Mouse (Mus musculus) hindbrain, embryonic 15.5 days (tissue): ENCODE measurements around the gene Lxn. TPM values are rescaled to one million over a fixed set of nuclear protein-coding genes. Genes with fewer than 3 reads are reported as not detected.

Experiments
- ATAC-seq: fragments of 200-750 bp; cut with Nextera tagmentation; 2 replicates; pipeline ENCODE4 v1.8.0; 2017; ENCODE audit warnings: low read depth, moderate number of reproducible peaks, moderate TSS enrichment; ENCODE audit not compliant: low FRiP score
- H3K27ac ChIP-seq: fragments of 300-500 bp; sonication (generic); replicated peaks from 2 replicates; pipeline ENCODE4 v1.5.1; 2015; ENCODE audit warnings: mild to moderate bottlenecking, inconsistent platforms
- H3K27me3 ChIP-seq: fragments of 300-500 bp; sonication (generic); 2 replicates; pipeline ENCODE4 v1.6.1; 2015; ENCODE audit warnings: control low read depth, inconsistent platforms
- H3K36me3 ChIP-seq: fragments of 300-500 bp; sonication (generic); 2 replicates; pipeline ENCODE4 v1.6.1; 2015; ENCODE audit warnings: control low read depth, inconsistent platforms
- H3K4me1 ChIP-seq: fragments of 300-500 bp; sonication (generic); replicated peaks from 2 replicates; pipeline ENCODE4 v1.6.1; 2015; ENCODE audit warnings: control low read depth, inconsistent platforms
- H3K4me2 ChIP-seq: fragments of 300-500 bp; sonication (generic); 2 replicates; pipeline ENCODE4 v1.6.1; 2015; ENCODE audit warnings: moderate library complexity, mild to moderate bottlenecking, inconsistent platforms
- H3K4me3 ChIP-seq: fragments of 300-500 bp; sonication (generic); 2 replicates; pipeline ENCODE4 v1.5.1; 2015; ENCODE audit warnings: mild to moderate bottlenecking, inconsistent platforms
- H3K9ac ChIP-seq: fragments of 300-500 bp; sonication (generic); 2 replicates; pipeline ENCODE4 v1.6.1; 2015; ENCODE audit warnings: inconsistent platforms
- H3K9me3 ChIP-seq: fragments of 300-500 bp; sonication (generic); 2 replicates; pipeline ENCODE4 v1.6.1; 2016; ENCODE audit warnings: control low read depth, inconsistent platforms
- WGBS: fragments of 180-500 bp; shearing (Covaris S2); methylation state at CpG from one replicate; pipeline ENCODE4 v1.1.7; 2015; 5-methylcytosine and 5-hydroxymethylcytosine counted together
- polyA plus RNA-seq: library from polyadenylated mRNA; unstranded; fragments of >200 nt; fragmentation: Nextera tagmentation; extraction: Ambion mirVana; gene quantifications from 2 replicates; pipeline ENCODE4 v1.2.1, GENCODE M21; 2015

The Lxn gene
- polyA plus RNA-seq, result 174 and 188 TPM in 2 replicates

DNA sequence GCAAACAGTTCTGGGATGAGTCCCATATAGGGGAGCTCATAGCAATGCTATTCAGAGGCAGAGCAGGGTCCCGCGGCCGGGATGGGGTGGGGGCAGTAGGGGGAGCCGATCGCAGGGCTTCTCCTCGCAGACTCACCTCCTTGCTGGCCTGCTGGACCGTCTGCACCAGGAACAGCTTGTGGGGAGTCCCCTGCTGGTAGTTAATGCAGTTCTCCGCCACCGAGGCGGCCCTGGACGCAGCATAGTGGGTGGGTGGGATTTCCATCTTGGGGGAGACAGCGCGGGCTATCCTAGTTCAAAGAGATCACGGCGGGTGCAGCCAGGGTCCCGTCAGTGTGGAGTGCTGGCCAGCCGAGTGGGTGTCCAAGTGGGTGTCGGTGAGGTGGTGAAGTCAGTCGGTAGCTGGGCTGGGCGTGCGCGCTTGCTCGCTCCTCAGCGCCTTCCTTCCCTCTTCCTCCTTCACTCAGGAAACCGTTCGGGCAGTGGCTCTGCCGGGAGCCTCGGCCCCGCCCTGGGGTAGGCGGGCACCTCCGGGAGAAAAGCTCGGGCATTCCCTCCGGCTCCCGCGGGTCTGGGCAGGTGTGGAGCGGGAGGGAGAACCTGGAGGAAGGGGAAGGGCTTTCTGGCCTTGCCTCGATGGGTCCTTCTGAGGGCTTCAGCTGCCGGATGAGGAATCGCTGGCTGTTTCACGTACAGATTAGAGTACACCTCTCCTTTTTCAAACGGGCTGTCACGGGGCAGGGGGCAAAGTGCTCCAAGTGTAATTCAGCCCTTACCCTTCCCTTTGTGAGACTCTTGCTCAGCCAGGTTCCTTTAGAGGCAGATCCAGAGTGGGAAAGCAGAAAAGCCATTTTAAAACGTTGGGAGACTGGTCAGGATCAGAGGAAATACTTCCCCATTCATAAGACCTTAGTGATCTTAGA, at the start of gene Lxn:
TSS of gene Lxn (minus strand) at position 477 of the 923 bp plus-strand sequence.
- WGBS, result 2% methylated on average over 42 of the region's 43 CpGs
- Histone ChIP-seq H3K4me2 (peak within 1 kb of the TSS; percentile 95), H3K36me3 (peaks cover 10% of the 10 kb centered on the region; the same call in 1 of the 2 replicates), H3K27ac (peak within 1 kb of the TSS; percentile 83), H3K27me3 (no peaks in the 10 kb centered on the region), H3K9ac (peak within 1 kb of the TSS; percentile 79), H3K4me3 (peak within 1 kb of the TSS; percentile 67), H3K4me1 (peaks cover 16% of the 10 kb centered on the region), H3K9me3 (no peaks in the 10 kb centered on the region)
- ATAC-seq, result peak; percentile 90

DNA sequence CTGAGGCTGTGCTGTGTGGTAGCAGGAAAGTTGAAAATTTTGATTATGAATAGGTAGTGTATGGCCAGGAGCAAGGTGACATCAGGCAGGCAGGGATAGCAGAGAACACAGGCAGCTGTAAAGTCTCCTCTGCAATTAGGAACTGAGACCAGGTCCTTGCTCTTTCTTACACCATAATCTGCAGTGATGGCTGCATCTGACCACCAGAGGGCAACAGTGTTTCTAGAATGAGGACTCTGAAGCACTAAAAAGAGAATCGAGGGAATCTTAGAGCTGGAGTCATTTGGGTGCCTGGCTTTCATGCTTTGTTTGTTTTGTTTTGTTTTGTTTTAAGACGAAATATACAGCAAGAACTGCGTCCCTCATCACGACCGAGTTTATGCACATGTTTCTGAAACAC, 49.1 kb upstream of the Lxn start:
- no peak overlapping the region for H3K9ac ChIP-seq
- ATAC-seq, result peak; percentile 77
- no peaks in the 10 kb centered on the region for H3K36me3 ChIP-seq
- H3K4me3 ChIP-seq, result no peak overlapping the region
- H3K27me3 ChIP-seq, result peaks cover 21% of the 10 kb centered on the region; the same call in 1 of the 2 replicates
- 2% methylated on average over 5 of the region's 5 CpGs for WGBS
- no peaks in the 10 kb centered on the region for H3K9me3 ChIP-seq
- H3K4me1 ChIP-seq, result peaks cover 7% of the 10 kb centered on the region
- no peak overlapping the region for H3K27ac ChIP-seq
- no peak overlapping the region for H3K4me2 ChIP-seq

DNA sequence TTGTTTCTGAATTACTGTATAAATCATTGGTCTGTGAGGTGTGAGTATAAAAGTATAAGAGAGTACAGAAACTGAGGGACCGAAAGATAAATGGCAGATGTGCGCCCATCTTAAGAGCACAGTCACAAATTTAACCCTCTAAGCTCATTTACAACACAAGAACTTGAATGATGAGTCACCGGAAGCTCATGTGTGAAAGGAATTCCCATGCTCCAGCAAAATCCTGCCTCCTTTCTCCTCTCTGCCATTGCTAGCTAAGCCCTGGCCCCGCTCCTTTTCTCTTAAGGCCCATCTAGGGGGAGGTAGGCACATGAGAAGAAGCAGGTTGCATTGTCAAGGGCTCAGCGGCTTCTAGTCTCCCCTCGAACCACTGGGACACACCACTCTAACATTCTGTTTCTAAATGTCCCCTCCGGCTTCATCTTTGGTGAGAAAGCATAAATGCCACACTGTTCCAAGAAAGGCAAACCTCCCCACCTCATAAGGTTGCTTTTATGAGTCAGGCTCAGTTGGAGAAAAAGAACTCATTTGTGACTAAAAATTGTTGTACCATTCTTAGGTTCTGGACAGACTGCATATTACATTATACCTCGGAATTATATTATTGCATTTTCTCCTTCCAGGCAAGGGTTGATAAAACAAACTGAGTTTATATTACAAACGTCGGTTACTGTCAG, 44.6 kb upstream of the Lxn start:
- Histone ChIP-seq H3K9ac (no peak overlapping the region), H3K27ac (no peak overlapping the region), H3K9me3 (no peaks in the 10 kb centered on the region), H3K4me1 (no peaks in the 10 kb centered on the region), H3K4me3 (no peak overlapping the region), H3K27me3 (peaks cover under 1% of the 10 kb centered on the region; the same call in 1 of the 2 replicates), H3K36me3 (no peaks in the 10 kb centered on the region), H3K4me2 (no peak overlapping the region)
- 89% methylated on average over 10 of the region's 10 CpGs for WGBS
- ATAC-seq, result no peak

DNA sequence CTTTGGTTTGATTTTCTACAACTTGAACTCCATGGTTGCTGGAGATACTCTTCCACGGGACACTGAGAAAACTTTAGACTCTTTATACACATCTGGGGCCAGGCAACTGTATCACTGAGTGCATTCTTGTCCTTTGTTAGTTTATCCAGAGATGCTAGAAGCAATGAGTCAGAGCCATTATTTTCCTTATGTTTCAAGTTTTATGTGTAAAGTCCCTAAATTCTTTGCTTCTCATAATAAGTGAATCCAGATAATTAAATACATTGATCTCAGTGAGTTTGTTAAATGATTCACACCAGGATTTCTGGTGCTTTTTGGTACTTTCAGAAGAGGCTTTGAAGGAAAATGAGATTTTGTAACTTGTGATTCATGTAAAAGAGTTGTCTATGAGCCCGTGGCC, 41.6 kb upstream of the Lxn start:
- no peak overlapping the region for H3K9ac ChIP-seq
- no peak for ATAC-seq
- H3K9me3 ChIP-seq, result no peaks in the 10 kb centered on the region
- no peaks in the 10 kb centered on the region for H3K36me3 ChIP-seq
- H3K4me3 ChIP-seq, result no peak overlapping the region
- H3K27ac ChIP-seq, result no peak overlapping the region
- no peaks in the 10 kb centered on the region for H3K27me3 ChIP-seq
- no peak overlapping the region for H3K4me2 ChIP-seq
- H3K4me1 ChIP-seq, result no peaks in the 10 kb centered on the region
- 82% methylated on average over 2 of the region's 2 CpGs for WGBS

DNA sequence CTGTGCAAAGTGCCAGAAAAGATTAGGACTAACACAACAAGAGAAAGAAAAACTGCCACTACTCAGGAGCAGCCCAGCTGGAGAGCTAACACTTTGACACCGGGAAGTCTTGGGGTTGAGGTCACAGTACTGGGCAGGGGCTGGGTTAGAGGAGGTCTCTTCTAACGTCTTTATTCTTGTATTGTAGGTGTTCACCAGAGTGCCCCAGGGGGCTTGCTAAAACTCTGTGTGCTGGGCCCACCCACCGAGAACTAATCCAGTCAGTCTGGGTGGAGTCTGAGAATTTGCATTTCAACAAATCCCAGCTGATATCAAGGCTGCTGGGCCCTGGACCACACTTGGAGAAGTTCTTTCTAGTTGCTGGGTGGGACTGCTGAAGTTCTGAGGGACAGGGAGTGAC, 40.2 kb upstream of the Lxn start:
- H3K9ac ChIP-seq, result no peak overlapping the region
- ATAC-seq, result no peak
- H3K27ac ChIP-seq, result no peak overlapping the region
- no peaks in the 10 kb centered on the region for H3K9me3 ChIP-seq
- no peaks in the 10 kb centered on the region for H3K4me1 ChIP-seq
- H3K27me3 ChIP-seq, result no peaks in the 10 kb centered on the region
- no peaks in the 10 kb centered on the region for H3K36me3 ChIP-seq
- no peak overlapping the region for H3K4me2 ChIP-seq
- 6% methylated on average over 3 of the region's 3 CpGs for WGBS
- H3K4me3 ChIP-seq, result no peak overlapping the region

DNA sequence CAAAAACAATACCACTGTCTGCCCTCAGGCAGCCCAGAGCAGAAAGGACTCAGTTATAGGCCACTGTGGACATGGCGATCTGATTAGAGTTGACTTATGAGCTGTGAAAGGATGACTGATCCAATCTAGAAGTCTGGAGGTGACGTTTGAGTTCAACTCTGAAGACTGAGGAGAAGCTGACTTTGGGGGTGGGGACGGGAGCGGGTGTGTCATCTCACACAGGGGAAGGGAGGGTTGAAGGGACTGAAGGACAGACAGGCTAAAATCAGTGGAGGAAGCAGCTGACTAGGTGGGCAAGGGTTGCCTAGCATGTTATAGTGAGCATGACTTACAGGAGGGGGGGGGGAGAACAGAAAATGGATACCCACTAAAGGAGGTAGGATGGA, 35.7 kb upstream of the Lxn start:
- no peak overlapping the region for H3K27ac ChIP-seq
- no peak overlapping the region for H3K9ac ChIP-seq
- H3K4me2 ChIP-seq, result no peak overlapping the region
- 94% methylated on average over 4 of the region's 4 CpGs for WGBS
- ATAC-seq, result no peak
- H3K27me3 ChIP-seq, result no peaks in the 10 kb centered on the region
- H3K4me3 ChIP-seq, result no peak overlapping the region
- H3K36me3 ChIP-seq, result no peaks in the 10 kb centered on the region
- H3K9me3 ChIP-seq, result no peaks in the 10 kb centered on the region
- H3K4me1 ChIP-seq, result no peaks in the 10 kb centered on the region

DNA sequence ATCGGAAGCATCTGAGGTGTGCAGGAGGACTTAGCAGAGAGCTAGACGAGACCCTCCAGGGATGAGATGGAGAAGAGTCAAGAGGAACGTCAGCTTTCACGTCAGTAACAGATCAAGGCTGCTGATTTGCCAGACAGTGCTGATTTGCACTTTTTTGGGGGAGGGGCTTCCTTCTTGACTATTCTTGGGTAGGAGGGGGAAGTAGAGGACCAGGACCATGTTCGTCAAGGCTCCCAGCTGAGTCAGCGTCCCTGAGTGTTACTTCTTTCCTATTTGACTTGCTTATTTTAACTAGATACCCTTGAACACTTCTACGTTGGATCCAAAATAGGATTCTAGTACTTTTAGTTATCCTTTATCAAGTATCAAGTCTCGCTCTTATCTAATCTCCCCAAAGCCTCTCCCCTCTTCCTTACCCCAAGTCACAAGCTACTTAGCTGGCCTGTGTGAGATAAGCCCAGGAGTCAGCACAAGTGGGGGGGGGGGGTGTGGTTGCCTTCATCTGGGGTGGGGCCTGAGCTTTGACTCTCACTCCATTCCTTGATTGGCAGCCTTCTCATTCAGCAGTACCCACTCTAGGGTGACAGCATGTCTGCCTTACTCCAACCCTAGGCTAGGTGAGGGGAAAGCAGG, 35.2 kb upstream of the Lxn start:
- Histone ChIP-seq H3K36me3 (no peaks in the 10 kb centered on the region), H3K9me3 (no peaks in the 10 kb centered on the region), H3K27ac (no peak overlapping the region), H3K9ac (no peak overlapping the region), H3K4me2 (no peak overlapping the region), H3K4me3 (no peak overlapping the region), H3K4me1 (no peaks in the 10 kb centered on the region), H3K27me3 (no peaks in the 10 kb centered on the region)
- 94% methylated on average over 8 of the region's 8 CpGs for WGBS
- no peak for ATAC-seq

DNA sequence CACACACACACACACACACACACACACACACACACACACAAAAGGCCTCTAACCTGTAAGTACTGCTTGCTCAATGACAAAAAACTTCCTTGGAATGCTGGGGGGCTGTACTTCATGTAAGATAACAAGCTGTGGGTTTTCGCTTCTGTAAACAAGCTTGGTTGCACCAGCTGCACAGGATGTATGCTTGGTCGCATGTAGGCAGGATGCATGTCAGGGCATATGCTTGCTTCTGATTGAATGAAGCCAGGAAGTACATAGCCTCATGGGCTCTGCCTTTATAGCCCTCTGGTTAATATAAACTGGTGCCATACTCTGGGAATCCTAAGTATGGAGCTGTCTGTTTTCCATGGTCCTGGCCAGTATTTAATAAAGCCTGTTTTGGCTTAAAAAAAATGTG, 34.3 kb upstream of the Lxn start:
- no peak overlapping the region for H3K4me2 ChIP-seq
- ATAC-seq, result no peak
- H3K27ac ChIP-seq, result no peak overlapping the region
- H3K4me3 ChIP-seq, result no peak overlapping the region
- H3K9ac ChIP-seq, result no peak overlapping the region
- H3K36me3 ChIP-seq, result no peaks in the 10 kb centered on the region
- H3K4me1 ChIP-seq, result no peaks in the 10 kb centered on the region
- H3K9me3 ChIP-seq, result no peaks in the 10 kb centered on the region
- no peaks in the 10 kb centered on the region for H3K27me3 ChIP-seq
- 83% methylated on average over 2 of the region's 2 CpGs for WGBS

DNA sequence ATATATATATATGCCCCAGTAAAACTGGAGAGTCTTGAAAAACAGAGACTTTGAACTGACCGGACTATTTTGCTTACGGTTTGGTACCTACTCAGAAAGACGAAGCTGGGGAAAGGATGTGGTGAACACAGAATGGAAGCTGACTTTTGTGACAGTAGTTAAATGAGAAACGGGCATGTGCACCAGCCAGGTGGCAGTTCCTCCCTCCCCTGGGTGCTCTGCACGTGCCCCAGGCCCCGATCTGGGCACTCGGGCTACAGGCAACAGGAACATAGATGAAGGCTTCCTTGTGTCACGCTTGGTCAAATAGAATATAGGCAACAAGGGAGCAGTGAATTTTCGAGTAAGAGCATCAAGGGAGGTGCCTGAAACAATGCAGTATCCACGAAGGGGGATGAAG, 32.6 kb upstream of the Lxn start:
- H3K4me1 ChIP-seq, result no peaks in the 10 kb centered on the region
- H3K4me3 ChIP-seq, result no peak overlapping the region
- H3K27ac ChIP-seq, result no peak overlapping the region
- no peaks in the 10 kb centered on the region for H3K36me3 ChIP-seq
- H3K27me3 ChIP-seq, result no peaks in the 10 kb centered on the region
- no peak overlapping the region for H3K9ac ChIP-seq
- H3K9me3 ChIP-seq, result no peaks in the 10 kb centered on the region
- ATAC-seq, result no peak
- H3K4me2 ChIP-seq, result no peak overlapping the region
- 86% methylated on average over 10 of the region's 10 CpGs for WGBS

DNA sequence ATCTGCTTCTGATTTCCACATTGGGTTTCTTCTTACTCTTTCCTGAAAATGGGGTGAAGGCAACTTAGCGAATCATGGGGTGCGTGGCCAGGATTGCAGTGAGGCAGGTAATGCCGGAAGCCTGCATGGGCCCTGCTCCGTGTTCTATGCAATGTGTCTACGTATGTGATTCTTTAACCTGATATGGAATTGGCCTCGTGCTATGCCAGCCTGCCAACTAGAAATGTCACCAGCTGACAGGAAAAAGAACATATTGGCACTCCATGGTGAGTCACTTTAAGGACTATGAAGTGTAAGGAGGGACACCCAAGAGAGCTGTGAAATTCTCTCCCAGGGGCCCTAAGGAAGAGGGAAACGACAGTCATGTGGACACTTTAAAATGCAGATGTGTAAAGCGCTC, 29.4 kb upstream of the Lxn start:
- Histone ChIP-seq H3K4me3 (no peak overlapping the region), H3K9ac (no peak overlapping the region), H3K4me2 (no peak overlapping the region), H3K9me3 (no peaks in the 10 kb centered on the region), H3K27ac (no peak overlapping the region), H3K4me1 (no peaks in the 10 kb centered on the region), H3K27me3 (no peaks in the 10 kb centered on the region), H3K36me3 (no peaks in the 10 kb centered on the region)
- 90% methylated on average over 8 of the region's 8 CpGs for WGBS
- no peak for ATAC-seq

DNA sequence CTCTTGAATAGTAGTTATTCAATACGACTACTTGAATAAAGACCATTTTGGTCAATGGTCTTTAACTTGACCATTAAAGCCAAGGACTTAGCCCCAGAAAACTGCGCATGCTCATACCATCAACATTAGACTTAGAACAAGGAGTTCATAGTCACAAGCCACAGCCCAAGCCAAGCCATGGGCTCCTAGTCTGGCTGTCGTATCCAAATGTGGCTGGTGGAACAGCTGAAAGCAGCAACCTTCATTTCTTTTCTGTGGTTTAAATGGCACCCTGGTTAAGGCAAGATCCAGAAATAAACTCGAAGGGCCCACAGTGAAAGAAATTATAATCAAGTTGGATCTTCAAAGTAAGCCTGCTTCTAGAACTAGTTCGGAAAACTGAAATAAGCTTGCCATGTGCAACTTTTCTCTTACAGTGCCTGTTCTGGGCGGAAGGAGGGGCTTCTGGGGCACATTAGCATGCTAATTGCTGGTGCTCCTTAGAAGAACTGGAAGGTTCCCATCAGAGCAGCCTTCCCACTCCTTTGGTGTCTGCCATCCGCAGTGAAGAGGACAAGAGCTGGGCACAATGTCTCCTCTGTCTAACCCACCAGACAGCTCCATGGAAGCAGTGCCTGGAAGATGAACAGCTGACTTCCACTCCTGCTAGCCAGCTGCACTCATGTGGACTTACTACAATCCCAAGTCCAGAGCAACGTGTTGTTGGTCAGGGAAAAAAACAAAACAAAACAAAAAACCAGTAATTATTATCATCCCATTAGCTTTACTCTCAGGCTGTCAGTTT, 28.6 kb upstream of the Lxn start:
- no peaks in the 10 kb centered on the region for H3K36me3 ChIP-seq
- peak; percentile 51; the same call in 1 of the 2 replicates for ATAC-seq

More for the DNA sequence above, 28.6 kb upstream of the Lxn start:
- Histone ChIP-seq H3K4me3 (no peak overlapping the region), H3K4me2 (no peak overlapping the region), H3K27ac (no peak overlapping the region), H3K9me3 (no peaks in the 10 kb centered on the region), H3K9ac (no peak overlapping the region), H3K27me3 (no peaks in the 10 kb centered on the region), H3K4me1 (no peaks in the 10 kb centered on the region)
- WGBS, result 82% methylated on average over 8 of the region's 8 CpGs
